Mouse (Mus musculus) forebrain, postnatal 0 days (tissue): Measurements from ENCODE around the gene Hist1h3a. TPM values are rescaled to one million over a fixed set of nuclear protein-coding genes. Genes with fewer than 3 reads are reported as not detected.
A peak's percentile ranks its signal among the peaks of the same experiment; 100 is the strongest.

ENCODE experiments used
- ATAC-seq: fragments of 200-750 bp; cut with Nextera tagmentation; 2 replicates; pipeline ENCODE4 v1.8.0; 2017; ENCODE audit warnings: mild to moderate bottlenecking, moderate library complexity
- DNase-seq: peaks from one replicate; pipeline ENCODE4 v3.0.0-alpha.2; 2015
- H3K27ac ChIP-seq: fragments of 300-500 bp; sonication (generic); 2 replicates; pipeline ENCODE4 v1.5.1; 2014; ENCODE audit warnings: low read depth, mild to moderate bottlenecking, antibody characterized with exemption, low read length, moderate library complexity, mixed read lengths
- H3K27me3 ChIP-seq: fragments of 300-500 bp; sonication (generic); 2 replicates; pipeline ENCODE4 v1.6.1; 2014; ENCODE audit warnings: mild to moderate bottlenecking, low read length, mixed read lengths; ENCODE audit not compliant: insufficient read depth
- H3K36me3 ChIP-seq: fragments of 300-500 bp; sonication (generic); 2 replicates; pipeline ENCODE4 v1.6.1; 2014; ENCODE audit warnings: mild to moderate bottlenecking, moderate library complexity; ENCODE audit not compliant: insufficient read depth
- H3K4me1 ChIP-seq: fragments of 300-500 bp; sonication (generic); 2 replicates; pipeline ENCODE4 v1.6.1; 2014; ENCODE audit warnings: antibody characterized with exemption; ENCODE audit not compliant: insufficient read depth
- H3K4me2 ChIP-seq: fragments of 300-500 bp; sonication (generic); 2 replicates; pipeline ENCODE4 v1.6.1; 2014; ENCODE audit warnings: low read depth, mild to moderate bottlenecking, moderate library complexity
- H3K4me3 ChIP-seq: fragments of 300-500 bp; sonication (generic); 2 replicates; pipeline ENCODE4 v1.5.1; 2014; ENCODE audit warnings: low read depth, low read length, mixed read lengths
- H3K9ac ChIP-seq: fragments of 300-500 bp; sonication (generic); 2 replicates; pipeline ENCODE4 v1.6.1; 2014; ENCODE audit warnings: mild to moderate bottlenecking
- H3K9me3 ChIP-seq: fragments of 300-500 bp; sonication (generic); 2 replicates; pipeline ENCODE4 v1.6.1; 2016; ENCODE audit warnings: low read length
- CTCF ChIP-seq: sonication (generic); IDR thresholded peaks from 2 replicates; pipeline ENCODE4 v1.5.1; 2016; ENCODE audit warnings: antibody characterized with exemption, control low read depth, low read depth
- WGBS: fragments of 180-500 bp; shearing (Covaris S2); extraction: QIAGEN DNeasy Blood & Tissue Kit; methylation state at CpG from one replicate; pipeline ENCODE4 v1.1.7; 2014; 5-methylcytosine and 5-hydroxymethylcytosine counted together
- polyA plus RNA-seq: library from polyadenylated mRNA; unstranded; fragments of >200 nt; fragmentation: Nextera tagmentation; extraction: Ambion mirVana; gene quantifications from 2 replicates; pipeline ENCODE4 v1.2.1, GENCODE M21; 2015
- total RNA-seq: library from RNA; depleted of rRNA; stranded (reverse); fragments of >200 nt; gene quantifications from 2 replicates; pipeline ENCODE4 v1.2.3, GENCODE M21; 2014

Hist1h3a gene
- total and polyA plus RNA-seq, 2 experiments from 2014 or later, result 1.2 to 483 TPM

DNA sequence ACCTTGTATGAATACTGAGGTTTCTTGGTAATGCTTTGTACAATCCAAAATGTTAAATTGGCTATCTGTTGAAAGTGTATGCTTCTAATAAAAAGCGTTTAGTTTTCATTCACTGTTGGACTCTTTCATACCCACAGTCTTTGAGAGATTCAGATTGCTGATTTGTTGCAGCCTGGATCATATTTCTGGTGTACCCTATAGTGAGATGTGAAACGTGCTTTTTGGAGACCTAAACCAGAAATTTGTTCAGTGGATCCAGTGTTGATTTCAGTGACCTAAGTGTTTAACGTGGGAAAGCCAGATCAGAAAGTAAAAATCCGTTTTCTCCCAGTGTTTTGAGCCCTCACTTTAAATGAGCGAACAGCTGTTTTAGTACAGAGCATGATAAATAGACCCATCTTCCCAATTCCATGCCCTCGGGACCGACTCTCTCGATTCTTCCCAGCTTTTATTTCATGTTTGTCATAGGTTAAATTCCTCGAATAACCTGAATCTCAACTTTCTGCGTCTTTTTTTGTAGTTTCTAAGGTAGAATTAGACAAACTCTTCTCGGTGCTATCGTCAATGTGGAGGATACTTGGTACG lies 21.8 kb downstream of the Hist1h3a start:
- no peak for DNase-seq
- Histone ChIP-seq H3K4me3 (peak overlapping the region; percentile 51), H3K4me1 (peaks cover 6% of the 10 kb centered on the region), H3K27ac (peak overlapping the region; percentile 80; the same call in 1 of the 2 replicates), H3K4me2 (peak overlapping the region; percentile 100), H3K27me3 (no peaks in the 10 kb centered on the region), H3K36me3 (no peaks in the 10 kb centered on the region), H3K9me3 (no peaks in the 10 kb centered on the region), H3K9ac (peak overlapping the region; percentile 80)
- TF ChIP-seq CTCF, result no peak
- 38% methylated on average over 13 of the region's 13 CpGs for WGBS
- ATAC-seq, result no peak

DNA sequence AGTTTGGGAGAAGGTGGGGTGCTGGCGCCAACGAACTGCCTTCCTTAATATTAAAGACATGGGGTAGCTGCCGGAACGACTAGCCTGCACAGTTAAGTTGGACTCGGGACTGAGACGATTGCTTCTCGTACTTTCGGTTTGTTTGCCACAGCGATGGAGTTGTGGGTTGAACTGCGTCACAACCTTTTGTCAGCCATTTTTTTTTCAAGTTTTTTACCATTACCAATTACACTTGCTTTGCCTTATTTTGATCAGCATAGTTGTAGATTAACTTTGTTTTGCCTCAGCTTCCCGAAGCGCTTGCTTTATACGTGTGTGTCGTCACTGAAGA lies 22.3 kb downstream of the Hist1h3a start:
- no peak for TF ChIP-seq CTCF
- WGBS, result 1% methylated on average over 14 of the region's 14 CpGs
- ATAC-seq, result peak; percentile 25
- DNase-seq, result no peak
- peak overlapping the region; percentile 80 for H3K27ac ChIP-seq
- peak overlapping the region; percentile 51 for H3K4me3 ChIP-seq
- no peaks in the 10 kb centered on the region for H3K27me3 ChIP-seq
- H3K9me3 ChIP-seq, result no peaks in the 10 kb centered on the region
- H3K36me3 ChIP-seq, result no peaks in the 10 kb centered on the region
- H3K9ac ChIP-seq, result peak overlapping the region; percentile 80
- peaks cover 6% of the 10 kb centered on the region for H3K4me1 ChIP-seq
- H3K4me2 ChIP-seq, result peak overlapping the region; percentile 100

DNA sequence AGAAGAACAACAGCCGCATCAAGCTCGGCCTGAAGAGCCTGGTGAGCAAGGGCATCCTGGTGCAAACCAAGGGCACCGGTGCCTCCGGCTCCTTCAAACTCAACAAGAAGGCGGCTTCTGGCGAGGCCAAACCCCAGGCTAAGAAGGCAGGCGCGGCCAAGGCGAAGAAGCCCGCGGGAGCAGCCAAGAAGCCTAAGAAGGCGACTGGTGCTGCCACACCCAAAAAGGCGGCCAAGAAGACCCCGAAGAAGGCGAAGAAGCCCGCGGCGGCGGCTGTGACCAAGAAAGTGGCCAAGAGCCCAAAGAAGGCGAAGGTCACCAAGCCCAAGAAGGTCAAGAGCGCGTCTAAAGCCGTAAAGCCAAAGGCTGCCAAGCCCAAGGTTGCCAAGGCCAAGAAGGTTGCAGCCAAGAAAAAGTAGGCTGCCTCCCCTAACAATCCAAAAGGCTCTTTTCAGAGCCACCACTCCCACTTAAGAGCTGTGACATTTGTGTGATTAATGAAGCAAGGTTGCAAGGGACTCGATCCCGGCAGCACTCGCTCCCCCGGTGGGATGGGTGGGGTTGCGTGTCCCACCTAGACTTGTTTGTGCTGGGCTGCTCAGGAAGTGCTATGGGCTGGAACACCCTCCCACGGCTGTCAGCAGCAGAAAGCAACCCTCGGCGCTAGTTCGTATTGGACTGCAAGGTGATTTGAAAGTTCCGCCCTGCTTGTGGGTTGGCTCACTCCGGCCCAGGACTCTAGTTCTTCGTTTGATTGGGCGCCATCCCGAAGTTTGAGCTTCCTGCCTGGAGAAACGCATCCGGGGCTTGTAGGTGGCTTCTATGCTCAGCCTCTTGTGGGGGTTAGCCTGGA lies 22.9 kb downstream of the Hist1h3a start:
- peak overlapping the region; percentile 80 for H3K27ac ChIP-seq
- DNase-seq (peak; percentile 95), ATAC-seq (peak; percentile 90)
- 3% methylated on average over 39 of the region's 39 CpGs for WGBS
- H3K4me1 ChIP-seq, result peaks cover 6% of the 10 kb centered on the region
- TF ChIP-seq CTCF, result no peak
- H3K9me3 ChIP-seq, result no peaks in the 10 kb centered on the region
- H3K36me3 ChIP-seq, result no peaks in the 10 kb centered on the region
- H3K27me3 ChIP-seq, result no peaks in the 10 kb centered on the region
- peak overlapping the region; percentile 51 for H3K4me3 ChIP-seq
- H3K4me2 ChIP-seq, result peak overlapping the region; percentile 100
- H3K9ac ChIP-seq, result peak overlapping the region; percentile 80

DNA sequence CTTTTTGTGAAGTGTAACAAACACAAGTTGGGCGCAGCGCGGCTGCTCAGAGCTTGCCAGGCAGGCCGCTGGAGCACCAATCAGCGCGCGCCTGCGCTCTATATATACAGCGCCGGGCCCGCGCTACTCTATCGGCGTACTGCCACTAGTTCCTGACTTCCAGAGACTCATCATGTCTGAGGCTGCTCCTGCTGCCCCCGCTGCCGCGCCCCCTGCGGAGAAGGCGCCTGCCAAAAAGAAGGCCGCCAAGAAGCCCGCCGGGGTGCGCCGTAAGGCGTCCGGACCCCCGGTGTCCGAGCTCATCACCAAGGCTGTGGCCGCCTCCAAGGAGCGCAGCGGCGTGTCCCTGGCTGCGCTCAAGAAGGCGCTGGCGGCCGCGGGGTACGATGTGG lies 23.5 kb downstream of the Hist1h3a start, which contains the start of gene Hist1h1c:
Hist1h1c (plus strand) TSS at position 132 of the 392 bp plus-strand sequence.
- 3% methylated on average over 30 of the region's 38 CpGs for WGBS
- peaks cover 6% of the 10 kb centered on the region for H3K4me1 ChIP-seq
- H3K27me3 ChIP-seq, result no peaks in the 10 kb centered on the region
- H3K36me3 ChIP-seq, result no peaks in the 10 kb centered on the region
- peak; percentile 16; the same call in 1 of the 2 replicates for TF ChIP-seq CTCF
- H3K9me3 ChIP-seq, result no peaks in the 10 kb centered on the region
- peak within 1 kb of the TSS; percentile 100 for H3K4me2 ChIP-seq
- H3K4me3 ChIP-seq, result peak within 1 kb of the TSS; percentile 51
- H3K9ac ChIP-seq, result peak within 1 kb of the TSS; percentile 80
- H3K27ac ChIP-seq, result peak within 1 kb of the TSS; percentile 80
- peak; percentile 93 for ATAC-seq
- peak; percentile 93 for DNase-seq

DNA sequence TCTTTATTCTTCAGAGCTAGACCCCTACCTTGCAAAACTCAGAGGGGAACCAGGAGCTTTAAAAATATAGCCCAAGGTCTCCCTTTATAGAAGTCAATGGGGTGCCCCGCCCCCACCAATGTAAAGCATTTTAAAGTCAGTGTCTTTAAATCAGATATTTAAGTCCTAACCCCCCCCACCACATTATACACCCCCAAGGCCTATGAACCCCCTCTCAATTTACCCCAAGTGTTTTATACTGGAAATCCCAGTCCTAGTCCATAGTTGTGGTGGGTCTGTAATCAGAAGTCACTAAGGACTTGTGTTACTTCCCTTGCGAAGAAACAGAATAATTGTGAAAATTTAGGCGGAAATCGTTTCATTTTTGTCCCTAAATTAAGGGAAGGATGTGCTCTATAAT lies 24.1 kb downstream of the Hist1h3a start:
- Histone ChIP-seq H3K4me2 (peak overlapping the region; percentile 100), H3K27ac (peak overlapping the region; percentile 80), H3K36me3 (no peaks in the 10 kb centered on the region), H3K27me3 (no peaks in the 10 kb centered on the region), H3K4me1 (peaks cover 6% of the 10 kb centered on the region), H3K4me3 (peak overlapping the region; percentile 51), H3K9me3 (no peaks in the 10 kb centered on the region), H3K9ac (peak overlapping the region; percentile 80)
- 23% methylated on average over 4 of the region's 4 CpGs for WGBS
- TF ChIP-seq CTCF, result no peak
- no peak for ATAC-seq
- peak; percentile 56 for DNase-seq

DNA sequence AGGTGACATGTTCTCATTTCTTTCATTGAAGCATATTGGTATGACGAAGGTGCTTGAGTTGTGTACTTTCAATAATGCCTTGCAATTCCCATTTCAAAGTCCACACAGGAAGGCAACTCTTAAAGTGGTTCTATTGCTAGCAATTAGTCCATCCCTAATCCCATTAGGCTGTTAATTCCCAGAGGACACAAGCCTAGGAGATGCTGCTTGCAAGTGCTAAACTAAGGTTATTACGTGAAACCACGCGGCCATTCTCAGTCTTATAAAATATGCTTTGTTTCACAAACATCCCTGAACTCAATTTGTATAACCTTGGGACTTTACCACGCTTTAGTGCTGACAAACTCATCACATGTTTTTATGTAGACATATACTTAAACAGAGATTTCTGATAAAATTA lies 25.1 kb downstream of the Hist1h3a start:
- DNase-seq, result no peak
- ATAC-seq, result no peak
- no peak overlapping the region for H3K4me2 ChIP-seq
- TF ChIP-seq CTCF, result no peak
- H3K36me3 ChIP-seq, result no peaks in the 10 kb centered on the region
- no peaks in the 10 kb centered on the region for H3K27me3 ChIP-seq
- no peak overlapping the region for H3K4me3 ChIP-seq
- no peak overlapping the region for H3K27ac ChIP-seq
- peaks cover 6% of the 10 kb centered on the region for H3K4me1 ChIP-seq
- no peaks in the 10 kb centered on the region for H3K9me3 ChIP-seq
- WGBS, result 90% methylated on average over 5 of the region's 5 CpGs
- H3K9ac ChIP-seq, result no peak overlapping the region
